Mouse (Mus musculus) liver, adult 2 months (tissue): ENCODE measurements around the gene Dbi.

Experiments
- CTCF ChIP-seq: fragments of 200-500 bp; IDR thresholded peaks from 2 replicates; pipeline ENCODE4 v1.5.1; 2011; ENCODE audit warnings: low read depth, low read length, control low read depth
- POLR2A ChIP-seq: fragments of 200-500 bp; IDR thresholded peaks from 2 replicates; pipeline ENCODE4 v1.6.1; 2011; ENCODE audit warnings: low read length, control low read depth; ENCODE audit not compliant: insufficient read depth; ENCODE audit errors: extremely low read depth

DNA sequence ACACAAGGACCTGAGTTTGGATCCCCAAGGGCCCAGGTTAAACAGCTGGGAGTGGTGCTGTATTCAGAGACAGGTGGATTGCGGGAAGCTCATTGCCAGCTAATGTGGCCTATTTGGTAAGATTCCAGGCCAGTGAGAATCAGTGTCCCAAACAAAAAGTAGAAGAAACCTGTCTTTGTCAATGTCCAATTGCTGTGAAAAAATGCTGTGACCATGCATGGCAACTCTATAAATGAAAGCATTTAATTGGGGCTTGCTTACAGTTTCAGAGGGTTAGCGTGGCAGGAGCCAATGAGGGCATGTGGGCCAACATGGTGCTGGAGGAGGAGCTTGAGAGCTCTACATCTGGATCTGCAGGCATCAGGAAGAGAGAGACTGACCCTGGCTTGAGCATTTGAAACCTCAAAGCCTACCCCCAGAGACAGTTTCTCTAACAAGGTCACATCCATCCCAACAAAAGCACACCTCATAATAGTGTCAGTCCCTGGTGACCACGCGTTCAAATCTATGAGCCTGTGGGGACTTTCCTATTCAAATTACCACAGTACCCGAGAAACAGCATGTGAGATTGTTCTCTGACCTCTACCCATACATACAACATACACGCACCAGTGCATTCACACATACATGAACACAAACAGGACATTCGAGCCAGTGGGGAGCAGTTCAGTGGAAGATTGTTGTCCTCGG lies 24.8 kb upstream of the Dbi start:
- no peak for TF ChIP-seq CTCF
- TF ChIP-seq POLR2A = no peak
